Mouse (Mus musculus) fibroblast of lung, adult 2 months (primary cell): ENCODE results near the gene Slc15a3.

Experiments
- DNase-seq: peaks from one replicate; pipeline ENCODE4 v3.0.0-alpha.2; 2011; ENCODE audit warnings: low read depth

Slc15a3 gene

GRCm38 (mm10) chr19:10839010-10839892 is at the start of gene Slc15a3:
Slc15a3 (plus strand) TSS chr19:10839727.
- no peak for DNase-seq

GRCm38 (mm10) chr19:10790323-10790722 is 49.2 kb upstream of the Slc15a3 start:
- DNase-seq, result no peak

- no peak for DNase-seq
These were observed 46.5 kb upstream of the Slc15a3 start for GRCm38 (mm10) chr19:10793044-10793443.

GRCm38 (mm10) chr19:10794916-10795315 is 44.6 kb upstream of the Slc15a3 start:
- DNase-seq, result no peak

- DNase-seq, result no peak
These were observed 41.0 kb upstream of the Slc15a3 start for GRCm38 (mm10) chr19:10798576-10798975.

GRCm38 (mm10) chr19:10799155-10799554 is 40.4 kb upstream of the Slc15a3 start:
- no peak for DNase-seq

GRCm38 (mm10) chr19:10801070-10801469 is 38.5 kb upstream of the Slc15a3 start:
- DNase-seq, result no peak

GRCm38 (mm10) chr19:10801906-10802305 is 37.6 kb upstream of the Slc15a3 start:
- no peak for DNase-seq

- DNase-seq, result no peak
These were observed 35.8 kb upstream of the Slc15a3 start for GRCm38 (mm10) chr19:10803751-10804150.

- no peak for DNase-seq
These were observed 34.5 kb upstream of the Slc15a3 start for GRCm38 (mm10) chr19:10804850-10805660.

- no peak for DNase-seq
These were observed 33.8 kb upstream of the Slc15a3 start for GRCm38 (mm10) chr19:10805661-10806285.

- DNase-seq, result no peak
These were observed 30.8 kb upstream of the Slc15a3 start for GRCm38 (mm10) chr19:10808524-10809233.

GRCm38 (mm10) chr19:10809428-10810175 is 29.9 kb upstream of the Slc15a3 start:
- DNase-seq, result no peak

- DNase-seq, result no peak
These were observed 29.4 kb upstream of the Slc15a3 start for GRCm38 (mm10) chr19:10810176-10810492.

GRCm38 (mm10) chr19:10811471-10811870 is 28.1 kb upstream of the Slc15a3 start:
- no peak for DNase-seq

- DNase-seq, result no peak
These were observed 26.5 kb upstream of the Slc15a3 start for GRCm38 (mm10) chr19:10813039-10813438.

GRCm38 (mm10) chr19:10813905-10814304 is 25.6 kb upstream of the Slc15a3 start:
- DNase-seq, result no peak

GRCm38 (mm10) chr19:10815871-10816270 is 23.7 kb upstream of the Slc15a3 start:
- DNase-seq, result no peak

GRCm38 (mm10) chr19:10816462-10816861 is 23.1 kb upstream of the Slc15a3 start:
- DNase-seq, result no peak

- DNase-seq, result no peak
These were observed 21.1 kb upstream of the Slc15a3 start for GRCm38 (mm10) chr19:10818217-10818946.

GRCm38 (mm10) chr19:10821319-10821718 is 18.2 kb upstream of the Slc15a3 start:
- DNase-seq, result no peak
